Mouse (Mus musculus): ENCODE results near the gene Ociad1. TPM values are rescaled to one million over a fixed set of nuclear protein-coding genes. Genes with fewer than 3 reads are reported as not detected.

Ociad1 gene
- total RNA-seq (2015) (231 and 236 TPM in 2 replicates), total RNA-seq (2017) (172 and 182 TPM in 2 replicates)

GRCm38 (mm10) chr5:73292502-73293457 lies at the start of gene Ociad1:
Ociad1 (plus strand) TSS chr5:73292784.
- ATAC-seq (ENCODE audit: poor library complexity, severe bottlenecking) = peak; percentile 98

- ATAC-seq (ENCODE audit: poor library complexity, severe bottlenecking) = no peak
These were observed 48.2 kb upstream of the Ociad1 start for GRCm38 (mm10) chr5:73244403-73244802.

- ATAC-seq (ENCODE audit: poor library complexity, severe bottlenecking) = no peak; the same call in 1 of the 2 replicates
These were observed 46.2 kb upstream of the Ociad1 start for GRCm38 (mm10) chr5:73246414-73246813.

- no peak for ATAC-seq (ENCODE audit: poor library complexity, severe bottlenecking)
These were observed 44.4 kb upstream of the Ociad1 start for GRCm38 (mm10) chr5:73248211-73248610.

GRCm38 (mm10) chr5:73249341-73249740 lies 43.2 kb upstream of the Ociad1 start:
- no peak for ATAC-seq (ENCODE audit: poor library complexity, severe bottlenecking)

GRCm38 (mm10) chr5:73252739-73253138 lies 39.8 kb upstream of the Ociad1 start:
- no peak for ATAC-seq (ENCODE audit: poor library complexity, severe bottlenecking)

GRCm38 (mm10) chr5:73254660-73255059 lies 37.9 kb upstream of the Ociad1 start:
- no peak for ATAC-seq (ENCODE audit: poor library complexity, severe bottlenecking)

- ATAC-seq (ENCODE audit: poor library complexity, severe bottlenecking) = 0 out of 2 replicates have a peak, but pooled peaks have one; percentile 7
These were observed 37.0 kb upstream of the Ociad1 start for GRCm38 (mm10) chr5:73255321-73256251.

- peak; percentile 90 for ATAC-seq (ENCODE audit: poor library complexity, severe bottlenecking)
These were observed 36.1 kb upstream of the Ociad1 start, which contains the start of gene Fryl for GRCm38 (mm10) chr5:73256352-73257065. Fryl (minus strand) TSS chr5:73256619.

GRCm38 (mm10) chr5:73257096-73257495 lies 35.5 kb upstream of the Ociad1 start:
- ATAC-seq (ENCODE audit: poor library complexity, severe bottlenecking) = peak; percentile 11

- no peak for ATAC-seq (ENCODE audit: poor library complexity, severe bottlenecking)
These were observed 34.9 kb upstream of the Ociad1 start for GRCm38 (mm10) chr5:73257723-73258122.

GRCm38 (mm10) chr5:73264122-73264521 lies 28.5 kb upstream of the Ociad1 start:
- ATAC-seq (ENCODE audit: poor library complexity, severe bottlenecking) = no peak

- peak; percentile 47; the same call in 1 of the 2 replicates for ATAC-seq (ENCODE audit: poor library complexity, severe bottlenecking)
These were observed 27.1 kb upstream of the Ociad1 start for GRCm38 (mm10) chr5:73265460-73265859.

- no peak for ATAC-seq (ENCODE audit: poor library complexity, severe bottlenecking)
These were observed 23.9 kb upstream of the Ociad1 start for GRCm38 (mm10) chr5:73268636-73269213.

- ATAC-seq (ENCODE audit: poor library complexity, severe bottlenecking) = no peak
These were observed 22.0 kb upstream of the Ociad1 start for GRCm38 (mm10) chr5:73270612-73271011.

- ATAC-seq (ENCODE audit: poor library complexity, severe bottlenecking) = no peak
These were observed 19.4 kb upstream of the Ociad1 start for GRCm38 (mm10) chr5:73273171-73273570.

- no peak for ATAC-seq (ENCODE audit: poor library complexity, severe bottlenecking)
These were observed 17.6 kb upstream of the Ociad1 start for GRCm38 (mm10) chr5:73274941-73275340.

GRCm38 (mm10) chr5:73279190-73279589 lies 13.4 kb upstream of the Ociad1 start:
- no peak for ATAC-seq (ENCODE audit: poor library complexity, severe bottlenecking)

- no peak for ATAC-seq (ENCODE audit: poor library complexity, severe bottlenecking)
These were observed 12.6 kb upstream of the Ociad1 start for GRCm38 (mm10) chr5:73279732-73280566.

Data from megakaryocyte, adult 5-6 weeks (primary cell).